Mouse (Mus musculus) hindbrain, postnatal 0 days (tissue): ENCODE results near the gene Tsga10ip. TPM values are rescaled to one million over a fixed set of nuclear protein-coding genes. Genes with fewer than 3 reads are reported as not detected.

ENCODE experiments used
- ATAC-seq: fragments of 200-750 bp; cut with Nextera tagmentation; 2 replicates; pipeline ENCODE4 v1.8.0; 2017; ENCODE audit warnings: mild to moderate bottlenecking, moderate TSS enrichment, moderate library complexity
- DNase-seq: peaks from one replicate; pipeline ENCODE4 v3.0.0-alpha.2; 2015; ENCODE audit warnings: low spot score
- H3K27ac ChIP-seq: fragments of 300-500 bp; sonication (generic); 2 replicates; pipeline ENCODE4 v1.5.1; 2014; ENCODE audit warnings: mild to moderate bottlenecking
- H3K27me3 ChIP-seq: fragments of 300-500 bp; sonication (generic); 2 replicates; pipeline ENCODE4 v1.6.1; 2014; ENCODE audit warnings: low read length, mixed read lengths; ENCODE audit not compliant: insufficient read depth
- H3K36me3 ChIP-seq: fragments of 300-500 bp; sonication (generic); 2 replicates; pipeline ENCODE4 v1.6.1; 2014; ENCODE audit warnings: low read length, mixed read lengths; ENCODE audit not compliant: insufficient read depth
- H3K4me1 ChIP-seq: fragments of 300-500 bp; sonication (generic); 2 replicates; pipeline ENCODE4 v1.6.1; 2014; ENCODE audit warnings: antibody characterized with exemption, low read length, mixed read lengths; ENCODE audit not compliant: insufficient read depth
- H3K4me2 ChIP-seq: fragments of 300-500 bp; sonication (generic); 2 replicates; pipeline ENCODE4 v1.6.1; 2014; ENCODE audit warnings: low read depth, mild to moderate bottlenecking, low read length, moderate library complexity, mixed read lengths
- H3K4me3 ChIP-seq: fragments of 300-500 bp; sonication (generic); 2 replicates; pipeline ENCODE4 v1.5.1; 2014; ENCODE audit warnings: low read length
- H3K9ac ChIP-seq: fragments of 300-500 bp; sonication (generic); replicated peaks from 2 replicates; pipeline ENCODE4 v1.6.1; 2014; ENCODE audit warnings: mild to moderate bottlenecking, low read length, moderate library complexity, mixed read lengths
- H3K9me3 ChIP-seq: fragments of 300-500 bp; sonication (generic); 2 replicates; pipeline ENCODE4 v1.6.1; 2016; ENCODE audit warnings: low read length, mixed read lengths
- CTCF ChIP-seq: IDR thresholded peaks from 2 replicates; pipeline ENCODE4 v1.5.1; 2016; ENCODE audit warnings: antibody characterized with exemption, control low read depth, low read depth
- WGBS: fragments of 180-500 bp; shearing (Covaris S2); extraction: QIAGEN DNeasy Blood & Tissue Kit; methylation state at CpG from one replicate; pipeline ENCODE4 v1.1.7; 2014; 5-methylcytosine and 5-hydroxymethylcytosine counted together
- polyA plus RNA-seq: library from polyadenylated mRNA; unstranded; fragments of >200 nt; fragmentation: Nextera tagmentation; extraction: Ambion mirVana; gene quantifications from 2 replicates; pipeline ENCODE4 v1.2.1, GENCODE M21; 2015
- total RNA-seq: library from RNA; depleted of rRNA; stranded (reverse); fragments of >200 nt; gene quantifications from 2 replicates; pipeline ENCODE4 v1.2.3, GENCODE M21; 2014; rRNA removed

The Tsga10ip gene
- total and polyA plus RNA-seq, 2 experiments from 2014 or later: not detected

- Histone ChIP-seq H3K4me1 (no peaks in the 10 kb centered on the region; the same call in 1 of the 2 replicates), H3K27ac (no peak overlapping the region), H3K4me3 (peak overlapping the region; percentile 33), H3K9me3 (no peaks in the 10 kb centered on the region), H3K4me2 (peak overlapping the region; percentile 63), H3K36me3 (no peaks in the 10 kb centered on the region), H3K9ac (peak overlapping the region; percentile 56), H3K27me3 (no peaks in the 10 kb centered on the region)
- TF ChIP-seq CTCF: peak; percentile 70
- peak; percentile 66 for DNase-seq
- 7% methylated on average over 34 of the region's 34 CpGs for WGBS
- peak; percentile 66 for ATAC-seq
These were observed 53.5 kb downstream of the Tsga10ip start for GRCm38 (mm10) chr19:5348526-5349501.

GRCm38 (mm10) chr19:5348064-5348463, 54.3 kb downstream of the Tsga10ip start:
- ATAC-seq: no peak
- TF ChIP-seq CTCF: no peak
- DNase-seq: no peak
- 75% methylated on average over 6 of the region's 6 CpGs for WGBS
- Histone ChIP-seq H3K9ac (no peak overlapping the region), H3K4me2 (no peak overlapping the region), H3K27me3 (no peaks in the 10 kb centered on the region), H3K36me3 (no peaks in the 10 kb centered on the region), H3K27ac (no peak overlapping the region), H3K9me3 (no peaks in the 10 kb centered on the region), H3K4me3 (no peak overlapping the region), H3K4me1 (no peaks in the 10 kb centered on the region; the same call in 1 of the 2 replicates)

GRCm38 (mm10) chr19:5345297-5346131, 56.8 kb downstream of the Tsga10ip start:
- no peak overlapping the region for H3K4me2 ChIP-seq
- H3K9me3 ChIP-seq: no peaks in the 10 kb centered on the region
- no peak overlapping the region for H3K9ac ChIP-seq
- no peak for DNase-seq
- H3K27me3 ChIP-seq: no peaks in the 10 kb centered on the region
- no peaks in the 10 kb centered on the region for H3K36me3 ChIP-seq
- no peaks in the 10 kb centered on the region; the same call in 1 of the 2 replicates for H3K4me1 ChIP-seq
- H3K27ac ChIP-seq: no peak overlapping the region
- no peak for TF ChIP-seq CTCF
- no peak; the same call in 1 of the 2 replicates for ATAC-seq
- WGBS: 81% methylated on average over 6 of the region's 6 CpGs
- H3K4me3 ChIP-seq: no peak overlapping the region

GRCm38 (mm10) chr19:5341360-5341759, 61.0 kb downstream of the Tsga10ip start:
- ATAC-seq (no peak), DNase-seq (no peak)
- no peak for TF ChIP-seq CTCF
- Histone ChIP-seq H3K36me3 (no peaks in the 10 kb centered on the region), H3K4me2 (no peak overlapping the region), H3K4me3 (no peak overlapping the region), H3K4me1 (no peaks in the 10 kb centered on the region), H3K27ac (no peak overlapping the region), H3K27me3 (no peaks in the 10 kb centered on the region), H3K9me3 (no peaks in the 10 kb centered on the region), H3K9ac (no peak overlapping the region)
- WGBS: 93% methylated on average over 7 of the region's 7 CpGs

Other genes with a start within 250 kb of the Tsga10ip start
- 60.3 and 63.6 TPM in 2 replicates for gene Pacs1, start 129.4 kb downstream of the Tsga10ip start, total RNA-seq
- 33.1 and 41.0 TPM in 2 replicates for gene Pacs1, start 129.4 kb downstream of the Tsga10ip start, polyA plus RNA-seq
- 266 and 341 TPM in 2 replicates for gene Sf3b2, start 107.1 kb downstream of the Tsga10ip start, total RNA-seq
- gene Sf3b2, start 107.1 kb downstream of the Tsga10ip start, polyA plus RNA-seq: 322 and 334 TPM in 2 replicates
- 25.0 and 27.3 TPM in 2 replicates for gene Gal3st3, start 104.2 kb downstream of the Tsga10ip start, total RNA-seq
- gene Gal3st3, start 104.2 kb downstream of the Tsga10ip start, polyA plus RNA-seq: 26.9 and 31.9 TPM in 2 replicates
- gene Catsper1, start 66.8 kb downstream of the Tsga10ip start, total RNA-seq: not detected in 2 replicates
- not detected in 2 replicates for gene Catsper1, start 66.8 kb downstream of the Tsga10ip start, polyA plus RNA-seq
- 0.50 and 9.8 TPM in 2 replicates for gene Cst6, start 53.0 kb downstream of the Tsga10ip start, total RNA-seq
- gene Cst6, start 53.0 kb downstream of the Tsga10ip start, polyA plus RNA-seq: 14.9 and 16.1 TPM in 2 replicates
- gene Eif1ad, start 35.8 kb downstream of the Tsga10ip start, total RNA-seq: 21.2 and 25.2 TPM in 2 replicates
- 46.7 and 49.2 TPM in 2 replicates for gene Eif1ad, start 35.8 kb downstream of the Tsga10ip start, polyA plus RNA-seq
- 78.3 and 95.8 TPM in 2 replicates for gene Banf1, start 35.4 kb downstream of the Tsga10ip start, total RNA-seq
- gene Banf1, start 35.4 kb downstream of the Tsga10ip start, polyA plus RNA-seq: 316 and 319 TPM in 2 replicates
- gene Sart1, start 13.8 kb downstream of the Tsga10ip start, total RNA-seq: 23.2 and 30.5 TPM in 2 replicates
- 45.0 and 47.4 TPM in 2 replicates for gene Sart1, start 13.8 kb downstream of the Tsga10ip start, polyA plus RNA-seq
- gene Drap1, start 22.5 kb upstream of the Tsga10ip start, total RNA-seq: 111 and 123 TPM in 2 replicates
- gene Drap1, start 22.5 kb upstream of the Tsga10ip start, polyA plus RNA-seq: 331 and 338 TPM in 2 replicates
- 85.1 and 100 TPM in 2 replicates for gene AI837181, start 22.6 kb upstream of the Tsga10ip start, total RNA-seq
- gene AI837181, start 22.6 kb upstream of the Tsga10ip start, polyA plus RNA-seq: 81.8 and 82.8 TPM in 2 replicates
- not detected in 2 replicates for gene Fosl1, start 45.0 kb upstream of the Tsga10ip start, total RNA-seq
- gene Fosl1, start 45.0 kb upstream of the Tsga10ip start, polyA plus RNA-seq: not detected in 2 replicates
- gene Ccdc85b, start 55.4 kb upstream of the Tsga10ip start, total RNA-seq: 17.4 and 18.5 TPM in 2 replicates
- gene Ccdc85b, start 55.4 kb upstream of the Tsga10ip start, polyA plus RNA-seq: 16.0 and 16.1 TPM in 2 replicates
- 76.1 and 103 TPM in 2 replicates for gene Fibp, start 58.1 kb upstream of the Tsga10ip start, total RNA-seq
- gene Fibp, start 58.1 kb upstream of the Tsga10ip start, polyA plus RNA-seq: 172 and 179 TPM in 2 replicates
- 1.2 and 4.5 TPM in 2 replicates for gene Ctsw, start 66.0 kb upstream of the Tsga10ip start, total RNA-seq
- 1.6 and 2.0 TPM in 2 replicates for gene Ctsw, start 66.0 kb upstream of the Tsga10ip start, polyA plus RNA-seq
- 46.3 and 49.3 TPM in 2 replicates for gene Efemp2, start 71.4 kb upstream of the Tsga10ip start, total RNA-seq
- gene Efemp2, start 71.4 kb upstream of the Tsga10ip start, polyA plus RNA-seq: 36.5 and 41.7 TPM in 2 replicates
- 56.8 and 58.8 TPM in 2 replicates for gene Mus81, start 85.9 kb upstream of the Tsga10ip start, total RNA-seq
- 27.4 and 27.7 TPM in 2 replicates for gene Mus81, start 85.9 kb upstream of the Tsga10ip start, polyA plus RNA-seq
- 1,468 and 1,477 TPM in 2 replicates for gene Cfl1, start 87.9 kb upstream of the Tsga10ip start, total RNA-seq
- gene Cfl1, start 87.9 kb upstream of the Tsga10ip start, polyA plus RNA-seq: 3,076 and 3,214 TPM in 2 replicates
- 3.8 and 4.8 TPM in 2 replicates for gene 1700020D05Rik, start 101.3 kb upstream of the Tsga10ip start, total RNA-seq
- not detected in 2 replicates for gene 1700020D05Rik, start 101.3 kb upstream of the Tsga10ip start, polyA plus RNA-seq
- 78.0 and 79.0 TPM in 2 replicates for gene Snx32, start 108.0 kb upstream of the Tsga10ip start, total RNA-seq
- 75.0 and 79.6 TPM in 2 replicates for gene Snx32, start 108.0 kb upstream of the Tsga10ip start, polyA plus RNA-seq
- not detected in 2 replicates for gene Ovol1, start 158.1 kb upstream of the Tsga10ip start, total RNA-seq
- 0.25 TPM in 1 of 2 replicates, not detected in the other for gene Ovol1, start 158.1 kb upstream of the Tsga10ip start, polyA plus RNA-seq
- 15.0 and 19.3 TPM in 2 replicates for gene Ap5b1, start 165.5 kb upstream of the Tsga10ip start, total RNA-seq
- gene Ap5b1, start 165.5 kb upstream of the Tsga10ip start, polyA plus RNA-seq: 2.3 and 2.6 TPM in 2 replicates
- gene Rnaseh2c, start 199.3 kb upstream of the Tsga10ip start, total RNA-seq: 33.6 and 40.4 TPM in 2 replicates
- gene Rnaseh2c, start 199.3 kb upstream of the Tsga10ip start, polyA plus RNA-seq: 66.4 and 75.4 TPM in 2 replicates
- 95.2 and 163 TPM in 2 replicates for gene Kat5, start 207.7 kb upstream of the Tsga10ip start, total RNA-seq
- 72.0 and 74.0 TPM in 2 replicates for gene Kat5, start 207.7 kb upstream of the Tsga10ip start, polyA plus RNA-seq
- gene Rela, start 235.0 kb upstream of the Tsga10ip start, total RNA-seq: 40.1 and 40.8 TPM in 2 replicates
- gene Rela, start 235.0 kb upstream of the Tsga10ip start, polyA plus RNA-seq: 30.3 and 33.1 TPM in 2 replicates